Mouse (Mus musculus) lung, adult 2 months (tissue): Measurements from ENCODE around the gene Ablim1.

Experiments
- CTCF ChIP-seq: fragments of 200-500 bp; IDR thresholded peaks from 2 replicates; pipeline ENCODE4 v1.5.1; 2011; ENCODE audit warnings: mild to moderate bottlenecking, low read length, control low read depth; ENCODE audit not compliant: insufficient read depth
- POLR2A ChIP-seq: fragments of 200-500 bp; IDR thresholded peaks from 2 replicates; pipeline ENCODE4 v1.6.1; 2011; ENCODE audit warnings: low read depth, mild to moderate bottlenecking, control low read depth, low read length, borderline replicate concordance; ENCODE audit errors: extremely low read depth

GRCm38 (mm10) chr19:57362586-57362985, 47.9 kb upstream of the Ablim1 start:
- TF ChIP-seq CTCF = no peak
- no peak for TF ChIP-seq POLR2A
